Mouse (Mus musculus) cortical plate, adult 2 months (tissue): ENCODE data around the gene Cap2.

ENCODE experiments used
- CTCF ChIP-seq: fragments of 200-500 bp; IDR thresholded peaks from 2 replicates; pipeline ENCODE4 v1.5.1; 2011; ENCODE audit warnings: mild to moderate bottlenecking, control low read depth, low read length; ENCODE audit not compliant: insufficient read depth; ENCODE audit errors: extremely low read depth
- POLR2A ChIP-seq: fragments of 200-500 bp; IDR thresholded peaks from 2 replicates; pipeline ENCODE4 v1.6.1; 2011; ENCODE audit warnings: mild to moderate bottlenecking, low read length, control low read depth; ENCODE audit not compliant: insufficient read depth; ENCODE audit errors: extremely low read depth

- TF ChIP-seq POLR2A (no peak), CTCF (no peak)
These were observed 86.2 kb downstream of the Cap2 start for GRCm38 (mm10) chr13:46587717-46588289.
